In the genomic region with DNA sequence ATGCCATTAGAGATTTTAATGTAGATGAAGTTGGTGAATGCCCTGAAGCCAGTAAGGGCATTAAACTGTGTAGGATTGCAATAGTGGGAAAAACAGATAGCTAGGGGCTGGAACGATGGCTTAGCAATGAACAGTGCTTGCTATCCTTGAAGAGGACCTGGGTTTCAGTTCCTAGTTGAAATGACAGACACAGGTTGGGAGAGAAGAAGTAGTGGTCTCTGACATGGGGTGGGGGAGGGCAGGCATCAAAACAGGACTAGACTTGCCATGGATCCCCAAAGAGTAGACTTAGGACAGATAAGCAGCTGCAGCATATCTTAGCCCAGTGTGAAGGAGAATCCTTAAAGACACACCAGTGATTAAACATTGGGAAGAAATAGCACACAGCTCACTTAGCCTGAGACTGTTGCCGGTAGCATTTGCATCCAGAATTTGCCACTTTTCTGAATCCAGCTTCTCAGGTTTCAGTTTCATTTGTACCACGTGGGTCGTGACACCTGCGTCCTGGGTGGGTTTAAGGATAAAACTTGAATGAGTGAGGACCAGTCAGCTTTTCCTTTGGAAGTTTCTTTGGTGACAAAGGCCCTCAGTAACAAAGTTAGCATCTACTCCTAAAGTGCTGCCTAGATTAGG, we compare ENCODE assay signal across 19 mouse cellular contexts.
DNase-seq lines count a peak whose midpoint lies in the region; ATAC-seq and TF ChIP-seq lines count a peak whose summit lies in the region.
"Had no signal": no experiment of that assay in that cellular context is flagged by ENCODE, and none has a peak within 500 bp of the region (broad histone marks: within the 10 kb centered on the region; RNA-seq: fewer than 3 reads in every experiment).

No protein-coding gene starts in this region.

- ATAC-seq in embryonic facial prominence, embryonic 14.5 days (ENCODE audit: low read depth): no peak
- ATAC-seq in intestine, embryonic 15.5 days: no peak
- ATAC-seq in liver, embryonic 12.5 days: no peak
- ATAC-seq: inflammation-experienced regulatory T-cells, adult 6 months; liver, postnatal 0 days had no signal

- WGBS in embryonic facial prominence, embryonic 14.5 days: 58% methylated on average over 5 of the region's 5 CpGs
- 69% methylated on average over 5 of the region's 5 CpGs for WGBS in intestine, embryonic 15.5 days
- WGBS in liver, embryonic 12.5 days (ENCODE audit: insufficient replicate concordance): 62% methylated on average over 5 of the region's 5 CpGs

- DNase-seq in layer of hippocampus, adult 2 months (ENCODE audit: low spot score in 2 of 2): no peak
- no peak for DNase-seq in layer of hippocampus, postnatal 10 days (ENCODE audit: low spot score in 2 of 2)
- DNase-seq in embryonic facial prominence, embryonic 14.5 days (ENCODE audit: low spot score): no peak
- DNase-seq in left cerebral cortex, adult 8-10 months (ENCODE audit: low spot score in 2 of 2): no peak
- DNase-seq in adrenal gland, postnatal 36 days: no peak
- DNase-seq: adrenal gland, adult 2 months; cerebellum, postnatal 36 days; gastrocnemius, adult 2 months; heart, adult 18-20 months; kidney, postnatal 14 days; liver, postnatal 0 days; spleen, adult 18-20 months had no signal

- H3K27me3 ChIP-seq in E14TG2a.4 (ENCODE audit: insufficient read depth, low read length): no peaks in the 10 kb centered on the region
- no peaks in the 10 kb centered on the region for H3K27me3 ChIP-seq in embryonic facial prominence, embryonic 14.5 days (replicated peaks; ENCODE audit: control insufficient read depth, insufficient read depth, low read length)
- H3K27me3 ChIP-seq in intestine, embryonic 15.5 days (replicated peaks): no peaks in the 10 kb centered on the region
- peaks cover 6% of the 10 kb centered on the region; the same call in 1 of the 2 replicates for H3K27me3 ChIP-seq in liver, embryonic 12.5 days (replicated peaks)
- H3K27me3 ChIP-seq: heart, embryonic 15.5 days; limb, embryonic 15.5 days had no signal

- H3K4me2 ChIP-seq in embryonic facial prominence, embryonic 14.5 days (ENCODE audit: low read depth, low read length): peak overlapping the region; percentile 12; the same call in 1 of the 2 replicates
- 0 out of 2 replicates have a peak overlapping the region, but pooled peaks have one; percentile 12 for H3K4me2 ChIP-seq in intestine, embryonic 15.5 days (replicated peaks)
- no peak overlapping the region for H3K4me2 ChIP-seq in liver, embryonic 12.5 days
- H3K4me2 ChIP-seq: heart, embryonic 15.5 days; hindbrain, embryonic 12.5 days; limb, embryonic 15.5 days had no signal

- H3K9me3 ChIP-seq in E14TG2a.4 (ENCODE audit: low read length): no peaks in the 10 kb centered on the region
- no peaks in the 10 kb centered on the region for H3K9me3 ChIP-seq in embryonic facial prominence, embryonic 14.5 days (ENCODE audit: control insufficient read depth, low read length)
- H3K9me3 ChIP-seq in intestine, embryonic 15.5 days: no peaks in the 10 kb centered on the region
- H3K9me3 ChIP-seq in liver, embryonic 12.5 days (replicated peaks): no peaks in the 10 kb centered on the region
- H3K9me3 ChIP-seq: heart, embryonic 15.5 days; hindbrain, embryonic 12.5 days; limb, embryonic 15.5 days had no signal

- H3K4me3 ChIP-seq in layer of hippocampus, adult 2 months: no peak overlapping the region
- 0 out of 2 replicates have a peak overlapping the region, but pooled peaks have one; percentile 17 for H3K4me3 ChIP-seq in E14TG2a.4 (replicated peaks; ENCODE audit: low read length)
- H3K4me3 ChIP-seq in embryonic facial prominence, embryonic 14.5 days (ENCODE audit: low read depth, low read length): no peak overlapping the region
- H3K4me3 ChIP-seq in intestine, embryonic 15.5 days (replicated peaks): no peak overlapping the region
- no peak overlapping the region for H3K4me3 ChIP-seq in liver, embryonic 12.5 days
- H3K4me3 ChIP-seq: gastrocnemius, adult 2 months; heart, embryonic 15.5 days; hindbrain, embryonic 12.5 days; limb, embryonic 15.5 days had no signal

- H3K27ac ChIP-seq in layer of hippocampus, adult 2 months: peak overlapping the region; percentile 39; the same call in 1 of the 2 replicates
- H3K27ac ChIP-seq in embryonic facial prominence, embryonic 14.5 days (replicated peaks; ENCODE audit: low read depth, low read length): no peak overlapping the region
- no peak overlapping the region for H3K27ac ChIP-seq in intestine, embryonic 15.5 days
- no peak overlapping the region for H3K27ac ChIP-seq in liver, embryonic 12.5 days
- H3K27ac ChIP-seq: gastrocnemius, adult 2 months; hindbrain, embryonic 12.5 days; limb, embryonic 15.5 days had no signal

- H3K9ac ChIP-seq in embryonic facial prominence, embryonic 14.5 days (ENCODE audit: low read depth, low read length): no peak overlapping the region
- no peak overlapping the region for H3K9ac ChIP-seq in intestine, embryonic 15.5 days
- H3K9ac ChIP-seq in liver, embryonic 12.5 days: no peak overlapping the region
- H3K9ac ChIP-seq: heart, embryonic 15.5 days; hindbrain, embryonic 12.5 days; limb, embryonic 15.5 days; liver, postnatal 0 days had no signal

- H3K4me1 ChIP-seq in E14TG2a.4 (replicated peaks; ENCODE audit: low read depth, low read length): peaks cover 63% of the 10 kb centered on the region
- H3K4me1 ChIP-seq in embryonic facial prominence, embryonic 14.5 days (ENCODE audit: control insufficient read depth, insufficient read depth, low read length): peaks cover 15% of the 10 kb centered on the region; the same call in 1 of the 2 replicates
- peaks cover 27% of the 10 kb centered on the region for H3K4me1 ChIP-seq in intestine, embryonic 15.5 days (replicated peaks)
- H3K4me1 ChIP-seq in liver, embryonic 12.5 days: peaks cover 22% of the 10 kb centered on the region

- TF ChIP-seq CTCF in layer of hippocampus, adult 2 months (conservative IDR thresholded peaks at IDR 0.05): no peak
- no peak for TF ChIP-seq CTCF in E14TG2a.4 (conservative IDR thresholded peaks at IDR 0.05; ENCODE audit: low read length)

- H3K36me3 ChIP-seq in E14TG2a.4 (ENCODE audit: insufficient read depth, low read length): no peaks in the 10 kb centered on the region
- no peaks in the 10 kb centered on the region for H3K36me3 ChIP-seq in embryonic facial prominence, embryonic 14.5 days (ENCODE audit: control insufficient read depth, insufficient read depth, low read length)
- no peaks in the 10 kb centered on the region for H3K36me3 ChIP-seq in intestine, embryonic 15.5 days
- no peaks in the 10 kb centered on the region for H3K36me3 ChIP-seq in liver, embryonic 12.5 days
- H3K36me3 ChIP-seq: heart, embryonic 15.5 days; hindbrain, embryonic 12.5 days; limb, embryonic 15.5 days had no signal
